Mouse (Mus musculus): ENCODE results near the gene Ttll4. TPM values are rescaled to one million over a fixed set of nuclear protein-coding genes. Genes with fewer than 3 reads are reported as not detected.

The Ttll4 gene
- total and polyA plus RNA-seq, 2 experiments from 2014 or later = 4.0 to 32.9 TPM

DNA sequence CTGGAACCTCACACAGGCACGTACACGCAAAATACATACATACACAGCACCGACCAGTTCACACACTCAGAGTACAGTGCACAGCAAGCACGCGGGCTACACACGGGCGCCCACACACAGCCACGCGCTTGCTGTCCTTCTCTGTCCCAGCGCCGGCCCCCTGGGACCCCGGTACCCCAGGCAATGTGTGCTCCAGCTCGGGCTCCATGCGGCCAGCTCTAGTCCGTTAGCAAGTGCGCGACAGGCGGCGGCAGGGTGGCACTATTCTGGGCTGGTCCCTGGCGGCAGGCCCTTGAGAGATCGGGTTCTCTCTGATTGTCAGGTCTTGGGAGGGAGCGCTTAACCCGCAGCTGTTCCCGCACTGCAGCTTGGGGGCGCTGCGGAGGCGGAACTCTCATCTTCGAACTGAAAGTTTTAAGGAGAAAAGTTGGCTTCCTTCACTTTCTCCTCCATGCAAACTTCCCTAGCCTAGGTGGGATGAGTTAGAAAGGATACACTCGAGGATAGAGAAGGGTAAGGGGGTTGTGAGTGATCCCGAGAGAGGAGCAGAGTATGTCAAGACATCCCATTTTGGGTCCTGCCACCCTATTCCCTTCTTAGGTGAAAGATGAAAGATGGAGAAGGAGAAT, 87.2 kb downstream of the Ttll4 start, which contains the start of gene Prkag3:
TSS of gene Prkag3 (minus strand) at position 579 of the 629 bp plus-strand sequence.
- H3K9ac ChIP-seq (replicated peaks; ENCODE audit: low read length) = no peak within 1 kb of the TSS
- peaks cover 18% of the 10 kb centered on the region; the same call in 1 of the 2 replicates for H3K27me3 ChIP-seq (ENCODE audit: insufficient read depth, low read length)
- no peaks in the 10 kb centered on the region for H3K36me3 ChIP-seq (ENCODE audit: insufficient read depth, low read length)
- TF ChIP-seq CTCF (IDR thresholded peaks at IDR 0.05; ENCODE audit: low read depth) = peak; percentile 60
- H3K27ac ChIP-seq = no peak within 1 kb of the TSS
- H3K4me3 ChIP-seq (ENCODE audit: low read length) = peak within 1 kb of the TSS; percentile 10; the same call in 1 of the 2 replicates
- peak within 1 kb of the TSS; percentile 48 for H3K4me2 ChIP-seq (ENCODE audit: low read depth, low read length)
- ATAC-seq (peak; percentile 70), DNase-seq (ENCODE audit: low spot score) (peak; percentile 64)
- WGBS = 9% methylated on average over 30 of the region's 30 CpGs
- no peaks in the 10 kb centered on the region for H3K9me3 ChIP-seq (ENCODE audit: low read length)
- H3K4me1 ChIP-seq (ENCODE audit: insufficient read depth, low read length) = no peaks in the 10 kb centered on the region

DNA sequence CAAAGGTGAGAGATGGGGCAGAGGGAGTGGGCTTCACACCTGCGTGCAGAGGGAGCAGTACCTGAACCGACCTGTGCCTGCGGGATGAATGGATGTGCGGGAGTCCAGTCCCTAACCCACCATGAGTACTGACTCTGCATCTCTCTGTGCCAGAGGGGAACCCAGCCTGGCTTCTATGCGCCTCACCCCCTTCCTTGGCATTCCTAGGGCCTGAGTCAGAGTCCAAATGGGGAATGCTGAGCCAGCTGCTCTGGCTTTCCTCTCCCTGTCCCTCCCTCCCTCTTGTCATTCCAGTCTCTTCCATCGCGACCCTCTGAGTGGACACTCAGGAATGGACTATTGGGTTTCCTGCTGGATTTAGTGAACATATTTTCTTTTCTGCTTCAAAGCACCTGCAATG, 87.8 kb downstream of the Ttll4 start:
- WGBS = 62% methylated on average over 7 of the region's 7 CpGs
- H3K27ac ChIP-seq = no peak overlapping the region

DNA sequence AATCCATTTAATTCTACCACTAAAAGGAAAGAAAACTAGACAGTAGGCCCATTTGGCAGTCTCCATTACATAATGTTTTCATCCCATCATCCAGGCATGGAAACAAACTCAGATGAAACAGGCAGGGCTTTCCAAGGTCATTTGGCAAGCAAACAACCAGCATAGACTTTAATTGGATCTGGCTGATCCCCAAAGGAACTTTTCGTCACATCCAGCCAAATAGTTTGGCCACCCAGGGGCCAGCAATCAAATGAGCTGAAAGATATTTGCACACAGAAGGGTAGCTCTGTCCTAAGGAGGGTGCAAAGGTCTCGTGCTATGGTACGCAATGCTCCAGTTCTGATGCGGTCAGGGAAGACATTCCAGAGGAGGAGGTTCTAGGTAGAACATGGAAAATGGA, 89.1 kb downstream of the Ttll4 start:
- WGBS = 53% methylated on average over 4 of the region's 4 CpGs
- Histone ChIP-seq H3K9me3 (ENCODE audit: low read length) (no peaks in the 10 kb centered on the region), H3K4me3 (ENCODE audit: low read length) (no peak overlapping the region), H3K27ac (no peak overlapping the region), H3K4me1 (ENCODE audit: insufficient read depth, low read length) (no peaks in the 10 kb centered on the region), H3K36me3 (ENCODE audit: insufficient read depth, low read length) (no peaks in the 10 kb centered on the region), H3K27me3 (ENCODE audit: insufficient read depth, low read length) (peaks cover 18% of the 10 kb centered on the region; the same call in 1 of the 2 replicates), H3K4me2 (ENCODE audit: low read depth, low read length) (no peak overlapping the region), H3K9ac (replicated peaks; ENCODE audit: low read length) (no peak overlapping the region)
- ATAC-seq (no peak), DNase-seq (ENCODE audit: low spot score) (peak; percentile 38)
- no peak for TF ChIP-seq CTCF (IDR thresholded peaks at IDR 0.05; ENCODE audit: low read depth)

More for the DNA sequence above, 87.8 kb downstream of the Ttll4 start:
- Histone ChIP-seq H3K36me3 (ENCODE audit: insufficient read depth, low read length) (no peaks in the 10 kb centered on the region), H3K4me3 (ENCODE audit: low read length) (no peak overlapping the region), H3K4me1 (ENCODE audit: insufficient read depth, low read length) (no peaks in the 10 kb centered on the region), H3K27me3 (ENCODE audit: insufficient read depth, low read length) (peaks cover 18% of the 10 kb centered on the region; the same call in 1 of the 2 replicates), H3K9ac (replicated peaks; ENCODE audit: low read length) (no peak overlapping the region), H3K4me2 (ENCODE audit: low read depth, low read length) (no peak overlapping the region), H3K9me3 (ENCODE audit: low read length) (no peaks in the 10 kb centered on the region)
- ATAC-seq (peak; percentile 35; the same call in 1 of the 2 replicates), DNase-seq (ENCODE audit: low spot score) (no peak)
- TF ChIP-seq CTCF (IDR thresholded peaks at IDR 0.05; ENCODE audit: low read depth) = no peak

DNA sequence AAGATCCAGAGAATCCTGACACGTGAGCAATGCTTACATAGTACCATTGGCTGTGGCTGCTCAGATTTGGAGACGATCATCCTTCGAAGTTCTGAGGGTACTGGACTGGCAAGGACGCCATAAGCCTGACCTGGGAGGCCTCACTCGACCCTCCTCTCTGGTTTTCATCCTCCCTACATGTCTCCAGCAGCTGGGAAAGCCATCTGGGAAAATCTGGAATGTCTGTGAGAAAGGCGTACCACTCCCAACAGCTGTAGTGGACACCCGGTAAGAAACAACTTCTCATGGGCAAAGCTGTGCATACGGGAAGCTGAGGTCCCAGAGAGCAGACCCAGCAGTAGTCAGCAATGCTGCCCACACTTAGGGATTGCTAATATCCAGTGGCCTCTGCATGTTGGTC, 90.6 kb downstream of the Ttll4 start:
- H3K4me2 ChIP-seq (ENCODE audit: low read depth, low read length) = no peak overlapping the region
- no peaks in the 10 kb centered on the region for H3K36me3 ChIP-seq (ENCODE audit: insufficient read depth, low read length)
- WGBS = 89% methylated on average over 8 of the region's 8 CpGs
- no peak for TF ChIP-seq CTCF (IDR thresholded peaks at IDR 0.05; ENCODE audit: low read depth)
- no peak overlapping the region for H3K9ac ChIP-seq (replicated peaks; ENCODE audit: low read length)
- H3K4me3 ChIP-seq (ENCODE audit: low read length) = no peak overlapping the region
- H3K4me1 ChIP-seq (ENCODE audit: insufficient read depth, low read length) = no peaks in the 10 kb centered on the region
- DNase-seq (ENCODE audit: low spot score) (no peak), ATAC-seq (no peak)
- H3K27ac ChIP-seq = no peak overlapping the region
- peaks cover 17% of the 10 kb centered on the region; the same call in 1 of the 2 replicates for H3K27me3 ChIP-seq (ENCODE audit: insufficient read depth, low read length)
- H3K9me3 ChIP-seq (ENCODE audit: low read length) = no peaks in the 10 kb centered on the region

DNA sequence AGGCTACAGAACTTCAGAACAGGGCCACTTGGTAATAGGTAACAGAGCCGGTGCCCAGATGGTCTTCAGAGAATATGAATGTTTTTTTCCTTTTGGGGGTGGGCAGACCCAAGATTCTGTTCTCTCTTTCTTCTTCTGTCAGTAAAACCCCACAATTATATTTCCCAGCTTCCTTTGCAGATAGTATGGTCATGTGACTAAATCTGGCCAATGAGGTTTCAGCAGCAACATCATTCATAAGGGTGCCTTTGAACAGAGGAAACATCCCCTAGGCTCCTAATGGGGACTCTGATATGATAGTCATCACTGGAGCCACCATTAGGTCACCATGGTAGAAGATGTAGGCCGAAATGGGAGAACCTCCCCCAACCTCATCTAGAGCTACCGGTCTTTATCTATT, 91.3 kb downstream of the Ttll4 start:
- WGBS = 95% methylated on average over 3 of the region's 3 CpGs
- no peak overlapping the region for H3K4me2 ChIP-seq (ENCODE audit: low read depth, low read length)
- H3K4me3 ChIP-seq (ENCODE audit: low read length) = no peak overlapping the region
- no peaks in the 10 kb centered on the region for H3K4me1 ChIP-seq (ENCODE audit: insufficient read depth, low read length)
- no peak overlapping the region for H3K9ac ChIP-seq (replicated peaks; ENCODE audit: low read length)
- peaks cover 12% of the 10 kb centered on the region; the same call in 1 of the 2 replicates for H3K27me3 ChIP-seq (ENCODE audit: insufficient read depth, low read length)
- ATAC-seq = no peak
- TF ChIP-seq CTCF (IDR thresholded peaks at IDR 0.05; ENCODE audit: low read depth) = no peak
- H3K27ac ChIP-seq = no peak overlapping the region
- H3K36me3 ChIP-seq (ENCODE audit: insufficient read depth, low read length) = no peaks in the 10 kb centered on the region
- no peak for DNase-seq (ENCODE audit: low spot score)
- H3K9me3 ChIP-seq (ENCODE audit: low read length) = no peaks in the 10 kb centered on the region

Other genes with a start within 250 kb of the Ttll4 start
- 30.3 and 36.7 TPM in 2 replicates for gene Cnot9, start 155.7 kb upstream of the Ttll4 start, total RNA-seq (2014; rRNA removed)
- gene Cnot9, start 155.7 kb upstream of the Ttll4 start, polyA plus RNA-seq (2015; fragmentation: Nextera tagmentation; extraction: Ambion mirVana) = 45.4 and 46.0 TPM in 2 replicates
- 11.0 and 11.5 TPM in 2 replicates for gene Plcd4, start 118.9 kb upstream of the Ttll4 start, total RNA-seq (2014; rRNA removed)
- gene Plcd4, start 118.9 kb upstream of the Ttll4 start, polyA plus RNA-seq (2015; fragmentation: Nextera tagmentation; extraction: Ambion mirVana) = 8.7 and 11.4 TPM in 2 replicates
- 13.0 and 25.3 TPM in 2 replicates for gene Usp37, start 117.5 kb upstream of the Ttll4 start, total RNA-seq (2014; rRNA removed)
- gene Usp37, start 117.5 kb upstream of the Ttll4 start, polyA plus RNA-seq (2015; fragmentation: Nextera tagmentation; extraction: Ambion mirVana) = 17.4 and 21.3 TPM in 2 replicates
- gene Zfp142, start 73.5 kb upstream of the Ttll4 start, total RNA-seq (2014; rRNA removed) = 13.3 and 15.1 TPM in 2 replicates
- gene Zfp142, start 73.5 kb upstream of the Ttll4 start, polyA plus RNA-seq (2015; fragmentation: Nextera tagmentation; extraction: Ambion mirVana) = 5.4 and 5.9 TPM in 2 replicates
- gene Bcs1l, start 73.5 kb upstream of the Ttll4 start, total RNA-seq (2014; rRNA removed) = 15.2 and 29.9 TPM in 2 replicates
- 12.3 and 14.4 TPM in 2 replicates for gene Bcs1l, start 73.5 kb upstream of the Ttll4 start, polyA plus RNA-seq (2015; fragmentation: Nextera tagmentation; extraction: Ambion mirVana)
- 64.1 and 77.7 TPM in 2 replicates for gene Rnf25, start 60.3 kb upstream of the Ttll4 start, total RNA-seq (2014; rRNA removed)
- 45.8 and 50.0 TPM in 2 replicates for gene Rnf25, start 60.3 kb upstream of the Ttll4 start, polyA plus RNA-seq (2015; fragmentation: Nextera tagmentation; extraction: Ambion mirVana)
- gene Stk36, start 60.3 kb upstream of the Ttll4 start, total RNA-seq (2014; rRNA removed) = 8.3 and 10.9 TPM in 2 replicates
- 9.4 and 9.6 TPM in 2 replicates for gene Stk36, start 60.3 kb upstream of the Ttll4 start, polyA plus RNA-seq (2015; fragmentation: Nextera tagmentation; extraction: Ambion mirVana)
- 0.79 and 2.8 TPM in 2 replicates for gene Cyp27a1, start 51.8 kb downstream of the Ttll4 start, total RNA-seq (2014; rRNA removed)
- 3.0 and 3.2 TPM in 2 replicates for gene Cyp27a1, start 51.8 kb downstream of the Ttll4 start, polyA plus RNA-seq (2015; fragmentation: Nextera tagmentation; extraction: Ambion mirVana)
- not detected in 2 replicates for gene Prkag3, start 87.5 kb downstream of the Ttll4 start, total RNA-seq (2014; rRNA removed)
- not detected in 2 replicates for gene Prkag3, start 87.5 kb downstream of the Ttll4 start, polyA plus RNA-seq (2015; fragmentation: Nextera tagmentation; extraction: Ambion mirVana)
- 5.9 and 11.2 TPM in 2 replicates for gene Wnt6, start 110.1 kb downstream of the Ttll4 start, total RNA-seq (2014; rRNA removed)
- 6.7 and 7.4 TPM in 2 replicates for gene Wnt6, start 110.1 kb downstream of the Ttll4 start, polyA plus RNA-seq (2015; fragmentation: Nextera tagmentation; extraction: Ambion mirVana)
- gene Wnt10a, start 129.8 kb downstream of the Ttll4 start, total RNA-seq (2014; rRNA removed) = 1.8 and 2.7 TPM in 2 replicates
- 0.48 and 0.68 TPM in 2 replicates for gene Wnt10a, start 129.8 kb downstream of the Ttll4 start, polyA plus RNA-seq (2015; fragmentation: Nextera tagmentation; extraction: Ambion mirVana)
- gene Cdk5r2, start 193.2 kb downstream of the Ttll4 start, total RNA-seq (2014; rRNA removed) = 59.2 and 75.3 TPM in 2 replicates
- gene Cdk5r2, start 193.2 kb downstream of the Ttll4 start, polyA plus RNA-seq (2015; fragmentation: Nextera tagmentation; extraction: Ambion mirVana) = 12.3 and 13.6 TPM in 2 replicates
- 0.16 and 1.1 TPM in 2 replicates for gene Fev, start 223.7 kb downstream of the Ttll4 start, total RNA-seq (2014; rRNA removed)
- 4.2 and 5.9 TPM in 2 replicates for gene Fev, start 223.7 kb downstream of the Ttll4 start, polyA plus RNA-seq (2015; fragmentation: Nextera tagmentation; extraction: Ambion mirVana)
- gene Cryba2, start 231.4 kb downstream of the Ttll4 start, total RNA-seq (2014; rRNA removed) = 2.0 TPM in 1 of 2 replicates, not detected in the other
- 1.6 and 1.7 TPM in 2 replicates for gene Cryba2, start 231.4 kb downstream of the Ttll4 start, polyA plus RNA-seq (2015; fragmentation: Nextera tagmentation; extraction: Ambion mirVana)